Mouse (Mus musculus): ENCODE results near the gene Plac9a. TPM values are rescaled to one million over a fixed set of nuclear protein-coding genes. Genes with fewer than 3 reads are reported as not detected.
A peak's percentile ranks its signal among the peaks of the same experiment; 100 is the strongest.
"Not testable (repeated sequence)": the region's sequence is repeated elsewhere in the genome, so short reads cannot be mapped to it uniquely, and the experiment has no call there.

Gene Plac9a
- polyA plus RNA-seq, 1 experiment from 2014 or later, result not detected

- not testable (repeated sequence) for H3K4me2 ChIP-seq (ENCODE audit: low read length); H3K9ac ChIP-seq (ENCODE audit: low read depth, low read length); H3K27ac ChIP-seq (ENCODE audit: low read length); H3K9me3 ChIP-seq (replicated peaks; ENCODE audit: control insufficient read depth, low read length, poor library complexity, severe bottlenecking); ATAC-seq; H3K4me3 ChIP-seq (ENCODE audit: low read depth, low read length); H3K36me3 ChIP-seq (ENCODE audit: control insufficient read depth, insufficient read depth, low read length); H3K4me1 ChIP-seq (ENCODE audit: control insufficient read depth, insufficient read depth, low read length); H3K27me3 ChIP-seq (ENCODE audit: control insufficient read depth, insufficient read depth, low read depth, low read length)
- no CpG with 5 or more reads among the region's 7 CpGs for WGBS
Observed at GRCm38 (mm10) chr14:25895686-25896085, 7.2 kb downstream of the Plac9a start.

- H3K9ac ChIP-seq (ENCODE audit: low read depth, low read length); ATAC-seq; H3K4me1 ChIP-seq (ENCODE audit: control insufficient read depth, insufficient read depth, low read length): not testable (repeated sequence)
Observed at GRCm38 (mm10) chr14:25894566-25894965, 8.3 kb downstream of the Plac9a start.

GRCm38 (mm10) chr14:25885886-25886285 is 17.0 kb downstream of the Plac9a start:
- H3K36me3 ChIP-seq (ENCODE audit: control insufficient read depth, insufficient read depth, low read length); H3K27ac ChIP-seq (ENCODE audit: low read length); H3K9me3 ChIP-seq (replicated peaks; ENCODE audit: control insufficient read depth, low read length, poor library complexity, severe bottlenecking); H3K27me3 ChIP-seq (ENCODE audit: control insufficient read depth, insufficient read depth, low read depth, low read length); H3K4me3 ChIP-seq (ENCODE audit: low read depth, low read length); H3K4me1 ChIP-seq (ENCODE audit: control insufficient read depth, insufficient read depth, low read length); H3K4me2 ChIP-seq (ENCODE audit: low read length); ATAC-seq; H3K9ac ChIP-seq (ENCODE audit: low read depth, low read length): not testable (repeated sequence)
- no CpG with 5 or more reads among the region's 12 CpGs for WGBS

More at GRCm38 (mm10) chr14:25894566-25894965, 8.3 kb downstream of the Plac9a start:
- H3K27ac ChIP-seq (ENCODE audit: low read length); H3K36me3 ChIP-seq (ENCODE audit: control insufficient read depth, insufficient read depth, low read length); H3K27me3 ChIP-seq (ENCODE audit: control insufficient read depth, insufficient read depth, low read depth, low read length); H3K4me2 ChIP-seq (ENCODE audit: low read length); H3K9me3 ChIP-seq (replicated peaks; ENCODE audit: control insufficient read depth, low read length, poor library complexity, severe bottlenecking); H3K4me3 ChIP-seq (ENCODE audit: low read depth, low read length): not testable (repeated sequence)
- WGBS, result no CpG with 5 or more reads among the region's 3 CpGs

GRCm38 (mm10) chr14:25881769-25882168 is 21.1 kb downstream of the Plac9a start:
- not testable (repeated sequence) for H3K4me3 ChIP-seq (ENCODE audit: low read depth, low read length); H3K9ac ChIP-seq (ENCODE audit: low read depth, low read length); H3K36me3 ChIP-seq (ENCODE audit: control insufficient read depth, insufficient read depth, low read length); H3K4me2 ChIP-seq (ENCODE audit: low read length); H3K27ac ChIP-seq (ENCODE audit: low read length); ATAC-seq; H3K9me3 ChIP-seq (replicated peaks; ENCODE audit: control insufficient read depth, low read length, poor library complexity, severe bottlenecking); H3K4me1 ChIP-seq (ENCODE audit: control insufficient read depth, insufficient read depth, low read length); H3K27me3 ChIP-seq (ENCODE audit: control insufficient read depth, insufficient read depth, low read depth, low read length)
- no CpG with 5 or more reads among the region's 9 CpGs for WGBS

GRCm38 (mm10) chr14:25876640-25877039 is 26.3 kb downstream of the Plac9a start:
- ATAC-seq; H3K27me3 ChIP-seq (ENCODE audit: control insufficient read depth, insufficient read depth, low read depth, low read length); H3K4me3 ChIP-seq (ENCODE audit: low read depth, low read length); H3K9ac ChIP-seq (ENCODE audit: low read depth, low read length); H3K9me3 ChIP-seq (replicated peaks; ENCODE audit: control insufficient read depth, low read length, poor library complexity, severe bottlenecking); H3K4me2 ChIP-seq (ENCODE audit: low read length); H3K4me1 ChIP-seq (ENCODE audit: control insufficient read depth, insufficient read depth, low read length); H3K27ac ChIP-seq (ENCODE audit: low read length); H3K36me3 ChIP-seq (ENCODE audit: control insufficient read depth, insufficient read depth, low read length): not testable (repeated sequence)
- WGBS, result no CpG with 5 or more reads among the region's 7 CpGs

- Histone ChIP-seq H3K4me3 (ENCODE audit: low read depth, low read length) (no peak overlapping the region), H3K4me2 (ENCODE audit: low read length) (no peak overlapping the region), H3K9ac (ENCODE audit: low read depth, low read length) (no peak overlapping the region), H3K9me3 (replicated peaks; ENCODE audit: control insufficient read depth, low read length, poor library complexity, severe bottlenecking) (no peaks in the 10 kb centered on the region), H3K27me3 (ENCODE audit: control insufficient read depth, insufficient read depth, low read depth, low read length) (no peaks in the 10 kb centered on the region), H3K27ac (ENCODE audit: low read length) (peak overlapping the region; percentile 8; the same call in 1 of the 2 replicates), H3K4me1 (ENCODE audit: control insufficient read depth, insufficient read depth, low read length) (no peaks in the 10 kb centered on the region), H3K36me3 (ENCODE audit: control insufficient read depth, insufficient read depth, low read length) (no peaks in the 10 kb centered on the region)
- WGBS, result 72% methylated on average over 8 of the region's 8 CpGs
- no peak for ATAC-seq
Observed at GRCm38 (mm10) chr14:25872461-25873415, 30.2 kb downstream of the Plac9a start.

- H3K4me1 ChIP-seq (ENCODE audit: control insufficient read depth, insufficient read depth, low read length), result no peaks in the 10 kb centered on the region
- H3K27ac ChIP-seq (ENCODE audit: low read length), result no peak overlapping the region
- no peak overlapping the region for H3K9ac ChIP-seq (ENCODE audit: low read depth, low read length)
- no peaks in the 10 kb centered on the region for H3K9me3 ChIP-seq (replicated peaks; ENCODE audit: control insufficient read depth, low read length, poor library complexity, severe bottlenecking)
- no peak overlapping the region for H3K4me3 ChIP-seq (ENCODE audit: low read depth, low read length)
- no peaks in the 10 kb centered on the region for H3K36me3 ChIP-seq (ENCODE audit: control insufficient read depth, insufficient read depth, low read length)
- no peak for ATAC-seq
- WGBS, result 55% methylated on average over 9 of the region's 9 CpGs
- no peaks in the 10 kb centered on the region for H3K27me3 ChIP-seq (ENCODE audit: control insufficient read depth, insufficient read depth, low read depth, low read length)
- H3K4me2 ChIP-seq (ENCODE audit: low read length), result no peak overlapping the region
Observed at GRCm38 (mm10) chr14:25869135-25869878, 33.6 kb downstream of the Plac9a start.

- no peaks in the 10 kb centered on the region for H3K27me3 ChIP-seq (ENCODE audit: control insufficient read depth, insufficient read depth, low read depth, low read length)
- ATAC-seq, result no peak
- no peak overlapping the region for H3K4me2 ChIP-seq (ENCODE audit: low read length)
- no peaks in the 10 kb centered on the region for H3K36me3 ChIP-seq (ENCODE audit: control insufficient read depth, insufficient read depth, low read length)
- H3K4me1 ChIP-seq (ENCODE audit: control insufficient read depth, insufficient read depth, low read length), result no peaks in the 10 kb centered on the region
- 88% methylated on average over 3 of the region's 4 CpGs for WGBS
- H3K27ac ChIP-seq (ENCODE audit: low read length), result no peak overlapping the region
- H3K9me3 ChIP-seq (replicated peaks; ENCODE audit: control insufficient read depth, low read length, poor library complexity, severe bottlenecking), result no peaks in the 10 kb centered on the region
- H3K9ac ChIP-seq (ENCODE audit: low read depth, low read length), result no peak overlapping the region
- H3K4me3 ChIP-seq (ENCODE audit: low read depth, low read length), result no peak overlapping the region
Observed at GRCm38 (mm10) chr14:25868706-25869105, 34.2 kb downstream of the Plac9a start.

- Histone ChIP-seq H3K4me2 (ENCODE audit: low read length) (no peak overlapping the region), H3K9me3 (replicated peaks; ENCODE audit: control insufficient read depth, low read length, poor library complexity, severe bottlenecking) (no peaks in the 10 kb centered on the region), H3K36me3 (ENCODE audit: control insufficient read depth, insufficient read depth, low read length) (no peaks in the 10 kb centered on the region), H3K4me3 (ENCODE audit: low read depth, low read length) (no peak overlapping the region), H3K4me1 (ENCODE audit: control insufficient read depth, insufficient read depth, low read length) (no peaks in the 10 kb centered on the region), H3K27me3 (ENCODE audit: control insufficient read depth, insufficient read depth, low read depth, low read length) (no peaks in the 10 kb centered on the region), H3K27ac (ENCODE audit: low read length) (no peak overlapping the region), H3K9ac (ENCODE audit: low read depth, low read length) (no peak overlapping the region)
- no peak for ATAC-seq
- WGBS, result 66% methylated on average over 6 of the region's 6 CpGs
Observed at GRCm38 (mm10) chr14:25867834-25868233, 35.1 kb downstream of the Plac9a start.
